Mouse (Mus musculus) natural killer cell, adult 2 months (primary cell): ENCODE measurements around the gene 4930402H24Rik.

ENCODE experiments used
- DNase-seq, 2 experiments: peaks; one replicate each; pipeline ENCODE4 v3.0.0; 2022; ENCODE audit warnings: low spot score in 2 of 2

4930402H24Rik gene

DNA sequence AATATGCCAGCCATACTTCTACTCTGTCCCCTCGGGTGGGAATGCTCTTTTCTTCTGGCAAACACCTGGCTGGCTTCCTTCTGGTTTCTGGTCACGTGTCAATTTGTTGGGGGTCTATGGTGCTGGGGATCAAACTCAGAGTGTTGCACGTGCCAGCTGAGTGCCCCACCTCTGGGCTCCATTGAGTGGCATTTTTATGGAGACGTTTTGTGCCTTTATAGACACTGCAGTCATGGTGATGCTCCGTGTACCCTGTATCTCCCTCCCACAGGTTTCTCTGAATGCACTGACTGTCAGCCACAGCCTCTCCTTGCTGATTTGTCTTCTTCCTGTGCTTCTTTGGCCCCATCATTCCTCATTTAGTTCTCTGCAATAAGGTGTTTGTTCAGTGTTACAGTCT, 174.4 kb downstream of the 4930402H24Rik start:
- no peak for DNase-seq

DNA sequence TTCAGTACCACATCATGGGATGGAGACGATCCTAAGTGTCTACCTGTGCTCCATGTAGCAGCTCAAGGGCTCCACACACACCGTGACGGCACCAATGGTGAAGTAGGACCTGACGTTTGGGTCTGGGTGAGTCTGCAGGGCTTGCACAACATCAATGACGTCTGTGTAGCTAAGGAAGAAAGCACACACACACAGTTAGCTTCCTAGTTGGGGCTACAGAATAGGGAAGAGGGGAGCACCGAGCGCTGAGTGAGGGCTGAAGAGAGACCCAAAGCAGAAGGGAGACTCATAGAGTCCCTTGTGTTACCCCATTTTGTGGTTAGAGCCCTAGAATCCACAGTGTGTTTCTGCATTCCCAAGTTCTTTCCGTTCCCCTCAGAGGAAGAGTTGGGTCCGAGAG, 175.5 kb downstream of the 4930402H24Rik start:
- no peak for DNase-seq

DNA sequence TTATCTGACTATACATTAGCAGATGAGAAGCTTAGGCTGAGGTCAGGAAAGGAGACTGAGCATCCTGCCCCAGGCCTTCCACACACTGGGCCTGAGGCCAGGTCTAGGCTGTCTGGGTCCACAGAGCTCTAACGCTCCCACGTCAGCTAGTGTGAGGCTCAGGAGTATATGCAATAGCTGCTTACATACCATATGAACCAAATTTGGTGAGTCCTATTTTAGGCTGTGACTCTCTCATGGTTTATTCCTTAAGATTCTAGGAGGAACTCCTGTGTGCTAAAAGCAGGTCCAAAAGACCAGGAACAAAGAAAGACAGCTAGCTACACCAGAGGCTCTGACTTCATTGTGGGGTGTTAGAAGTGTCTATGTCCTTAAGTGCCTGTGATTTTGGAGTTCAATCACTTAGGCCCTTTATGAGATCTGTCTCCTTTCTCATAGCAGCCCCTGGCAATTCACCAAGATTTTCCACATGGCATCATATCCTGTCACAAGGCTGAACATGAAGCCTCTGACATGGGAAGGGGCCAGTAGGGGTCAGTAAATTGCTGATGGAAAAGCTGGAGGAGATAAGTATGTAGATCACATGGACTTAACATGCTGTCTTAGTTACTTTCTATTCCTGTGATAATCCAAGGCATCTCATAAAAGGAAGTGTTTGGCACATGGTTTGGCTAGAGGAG, 177.2 kb downstream of the 4930402H24Rik start:
- DNase-seq, result no peak

DNA sequence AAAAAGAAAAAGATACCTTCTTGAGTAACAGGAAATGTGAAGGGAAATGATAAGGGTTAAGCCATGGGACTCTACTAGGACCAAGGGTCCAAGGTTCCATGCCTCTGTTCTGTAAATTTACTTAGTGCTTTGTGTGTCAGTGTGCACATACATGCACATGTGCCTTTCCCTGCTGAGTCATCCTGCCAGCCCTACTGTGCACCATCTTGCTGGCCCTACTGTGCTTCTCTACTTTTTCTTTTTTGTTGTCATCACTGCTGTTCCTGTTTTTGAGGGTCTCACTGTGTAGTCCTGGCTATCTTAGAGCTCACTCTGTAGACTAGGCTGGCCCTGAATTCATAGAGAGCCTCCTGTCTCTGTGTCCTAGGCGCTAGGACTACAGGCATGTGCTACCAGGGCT, 178.5 kb downstream of the 4930402H24Rik start:
- DNase-seq, result no peak

DNA sequence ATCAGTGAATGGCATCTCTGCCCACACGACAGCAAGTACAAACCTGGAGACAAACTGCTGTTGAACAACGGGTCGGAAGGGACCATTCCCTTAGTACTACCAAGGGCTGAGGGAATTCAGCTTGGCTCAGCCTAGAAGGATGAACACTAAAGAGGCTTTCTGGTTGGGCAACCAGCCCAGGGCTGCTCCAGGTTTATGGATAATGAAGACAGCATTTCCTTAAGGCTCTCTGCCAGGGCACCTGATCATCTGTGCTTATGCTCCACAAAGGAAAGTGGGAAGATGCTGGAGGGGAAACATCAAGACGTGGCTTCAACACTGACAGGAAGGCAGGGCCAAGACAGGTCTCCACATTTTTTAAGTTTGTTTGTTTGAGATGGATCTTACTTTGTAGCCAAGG, 181.8 kb downstream of the 4930402H24Rik start:
- DNase-seq, result no peak

DNA sequence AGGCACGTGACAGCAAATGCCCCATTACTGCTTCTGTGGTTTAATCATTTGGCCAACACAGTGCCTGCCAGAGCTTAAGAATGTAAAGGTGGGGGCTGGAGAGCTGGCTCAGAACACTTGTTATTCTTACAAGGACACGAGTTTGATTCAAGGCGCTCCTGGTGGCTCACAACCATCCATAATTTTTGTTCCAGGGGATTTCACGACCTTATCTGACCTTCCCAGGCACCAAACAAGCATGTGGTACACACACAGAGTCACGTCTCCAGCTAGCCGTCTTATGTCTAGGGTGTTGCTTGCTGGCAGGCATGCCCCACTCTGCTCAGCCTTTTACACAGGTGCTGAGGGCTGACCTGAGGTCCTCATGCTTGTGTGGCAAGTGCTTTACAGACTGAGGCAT, 188.3 kb downstream of the 4930402H24Rik start:
- no peak for DNase-seq

DNA sequence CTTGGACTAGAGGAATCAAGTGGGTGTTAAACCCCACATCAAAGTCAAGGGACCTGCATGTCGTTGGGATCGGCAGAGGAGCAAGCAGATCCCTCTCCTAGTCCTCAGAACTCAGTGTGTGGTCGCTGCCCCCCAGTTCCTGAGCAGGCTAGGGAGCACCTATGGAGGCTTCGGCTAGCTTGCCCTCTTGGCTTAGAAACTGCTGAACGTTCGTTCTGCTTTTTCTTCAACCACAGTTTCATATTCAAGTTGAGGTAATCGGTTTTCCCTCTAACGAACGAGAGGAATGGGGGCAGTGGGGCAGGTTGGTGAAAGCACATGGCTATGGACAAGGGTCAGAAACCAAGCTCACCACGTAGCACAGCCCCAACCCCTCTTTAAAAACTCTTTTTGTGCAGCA, 199.1 kb downstream of the 4930402H24Rik start:
- no peak for DNase-seq

DNA sequence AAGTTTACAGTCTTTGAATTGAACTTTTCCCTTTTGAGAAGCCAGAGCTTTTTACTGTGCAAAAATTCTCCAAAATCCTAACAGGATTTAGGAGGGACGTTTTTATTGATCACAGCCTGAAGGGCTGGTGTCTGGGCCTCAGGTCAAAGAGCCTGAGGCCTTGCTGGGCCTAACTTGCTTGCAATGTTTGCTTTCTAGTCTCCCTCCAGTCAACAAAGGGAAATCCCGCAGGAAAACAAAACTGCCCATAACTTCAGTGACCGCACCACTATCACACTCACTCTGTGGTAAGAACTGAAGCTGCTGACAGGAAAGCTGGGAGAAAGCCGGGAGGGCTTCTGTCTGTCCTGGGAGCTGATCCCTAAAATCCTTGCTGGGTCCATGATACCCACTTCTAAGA, 199.6 kb downstream of the 4930402H24Rik start:
- no peak for DNase-seq

DNA sequence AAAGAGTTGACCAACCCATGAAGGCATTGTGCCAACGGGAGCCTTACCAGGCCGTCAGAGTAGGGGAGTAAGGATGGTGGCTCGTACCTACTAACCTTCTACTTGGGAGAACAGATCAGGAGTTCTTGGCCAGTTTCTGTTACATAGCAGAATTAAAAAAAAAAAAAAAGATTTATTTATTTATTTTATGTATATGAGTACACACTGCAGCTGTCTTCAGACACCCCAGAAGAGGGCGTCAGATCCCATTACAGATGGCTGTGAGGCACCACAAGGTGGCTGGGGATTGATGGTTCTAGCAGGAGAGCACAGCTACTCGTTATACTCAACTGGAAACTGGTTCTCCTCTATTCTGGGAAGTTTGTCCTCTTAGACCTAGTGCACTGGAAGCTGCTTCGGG, 201.0 kb downstream of the 4930402H24Rik start:
- DNase-seq, result no peak

DNA sequence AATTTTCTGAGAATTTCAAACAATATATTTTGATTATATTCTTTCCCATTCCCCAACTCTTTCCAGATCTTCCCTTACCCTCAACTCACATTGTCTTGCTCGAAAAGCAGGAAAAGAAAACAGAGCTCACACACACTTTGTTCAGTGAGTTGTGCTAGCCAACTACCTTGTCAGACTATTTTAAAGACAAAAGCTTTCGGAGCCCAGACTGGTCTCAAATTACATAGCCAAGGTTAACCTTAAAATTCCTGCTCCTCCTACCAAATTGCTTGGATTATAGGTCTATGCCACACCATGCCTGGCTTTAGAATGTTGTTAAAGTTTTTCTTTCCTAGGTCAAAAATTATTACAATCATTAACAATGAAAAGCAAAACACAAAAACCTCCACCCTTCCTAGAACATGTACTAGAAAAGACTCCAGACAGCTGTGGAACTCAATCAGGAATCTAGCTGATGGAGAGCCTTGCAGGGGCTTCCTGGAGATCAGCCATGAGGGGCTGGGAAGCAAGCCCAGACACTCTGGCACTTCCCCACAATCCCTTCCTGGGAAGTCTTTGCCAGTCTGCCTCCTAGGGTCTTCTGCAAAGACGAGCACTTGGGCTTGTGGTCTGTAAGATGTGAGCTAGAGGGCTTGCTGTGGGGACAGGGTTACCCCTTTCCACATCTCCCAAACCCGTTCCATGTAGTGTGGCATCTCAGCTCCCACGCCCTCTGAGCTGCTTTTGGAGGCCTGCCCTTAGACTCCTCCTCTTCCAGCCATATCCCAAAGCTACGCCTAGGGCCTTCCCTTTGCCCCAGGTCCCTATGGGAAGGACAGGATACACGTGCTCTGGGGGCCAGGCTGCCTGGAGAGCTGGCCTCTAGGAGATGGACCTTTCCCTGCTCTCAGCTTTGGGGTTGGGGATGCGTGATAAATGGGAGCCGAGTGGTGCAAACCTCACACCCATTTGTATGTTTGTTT, 201.9 kb downstream of the 4930402H24Rik start:
- no peak for DNase-seq

DNA sequence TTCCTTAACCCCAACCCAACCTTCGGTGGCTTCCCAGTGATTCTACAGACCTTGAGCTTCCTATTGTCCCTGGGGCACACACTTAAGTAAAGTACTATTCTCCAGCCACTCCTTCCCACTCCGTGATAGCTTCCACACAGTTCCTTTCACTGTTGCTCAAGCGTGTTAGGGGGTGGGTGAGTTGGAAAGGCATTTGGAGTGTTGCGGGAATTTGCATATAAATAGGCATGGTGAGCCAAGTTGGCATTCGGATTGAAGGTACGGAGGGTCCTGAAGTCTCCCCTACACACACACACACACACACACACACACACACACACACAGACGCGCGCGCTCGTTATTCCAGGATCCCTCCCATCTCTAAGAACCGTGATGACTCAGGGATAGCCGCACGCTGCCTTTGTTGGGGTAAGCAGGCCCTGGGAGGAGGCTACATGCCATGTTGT, 208.4 kb downstream of the 4930402H24Rik start:
- DNase-seq, result no peak

DNA sequence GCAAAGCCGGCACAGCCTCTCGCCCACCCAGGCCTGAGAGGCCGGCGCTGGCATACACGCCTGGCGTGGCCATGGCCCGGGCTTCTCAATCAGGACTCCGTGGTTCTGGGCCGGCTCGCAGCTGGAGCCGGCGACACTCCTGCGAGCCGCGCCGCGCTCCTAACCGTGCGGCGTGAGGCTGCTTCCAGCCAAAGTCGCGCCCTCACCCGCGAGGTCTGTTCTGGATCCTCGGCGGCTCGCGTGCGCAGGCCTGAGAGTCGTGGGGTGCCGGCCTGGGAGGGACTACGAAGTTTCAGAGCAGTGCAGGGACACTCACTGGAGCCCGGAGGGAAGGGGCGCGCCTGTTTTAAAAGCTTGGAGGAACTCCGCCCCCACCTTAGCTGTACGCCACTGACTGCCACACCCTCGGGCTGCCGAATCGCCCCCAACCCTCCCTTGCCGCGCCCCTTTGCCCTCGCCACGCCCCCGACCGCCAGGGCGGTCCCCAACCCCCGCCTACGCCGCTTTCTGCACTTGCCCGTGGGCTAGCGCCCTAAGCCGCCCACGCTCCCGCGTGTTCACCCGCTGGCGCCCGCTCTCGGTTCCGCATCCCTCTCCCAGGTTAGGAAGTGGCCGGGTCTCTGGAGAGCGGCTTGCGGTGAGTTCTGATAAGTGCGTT, 208.9 kb downstream of the 4930402H24Rik start, which contains the start of gene Slc4a11:
Gene Slc4a11 (minus strand): TSS at position 367 of the 658 bp plus-strand sequence.
- peak in 1 of 2 experiments; percentile 57 for DNase-seq

DNA sequence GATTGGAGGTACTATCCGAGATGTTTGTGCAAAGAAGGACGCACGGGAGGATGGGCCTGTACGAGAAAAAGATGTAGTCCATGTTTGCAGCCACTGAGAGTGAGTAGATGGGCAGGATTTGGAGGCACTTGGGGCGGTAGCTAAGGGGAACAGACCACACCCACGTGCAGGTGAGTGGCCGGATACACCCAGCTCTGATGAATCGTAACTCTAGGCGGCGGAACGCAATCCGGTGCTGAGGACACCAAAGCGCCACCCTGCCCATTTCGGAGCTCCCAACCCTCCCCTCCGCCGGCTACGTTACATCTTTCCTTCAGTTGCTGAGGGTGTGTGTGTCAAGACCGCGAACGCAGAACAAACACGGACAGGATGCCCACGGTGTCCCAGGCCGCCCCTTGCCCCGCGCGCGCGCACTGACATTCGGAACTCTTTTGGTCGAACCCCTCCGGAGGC, 209.5 kb downstream of the 4930402H24Rik start:
- peak in 1 of 2 experiments; percentile 4 for DNase-seq

DNA sequence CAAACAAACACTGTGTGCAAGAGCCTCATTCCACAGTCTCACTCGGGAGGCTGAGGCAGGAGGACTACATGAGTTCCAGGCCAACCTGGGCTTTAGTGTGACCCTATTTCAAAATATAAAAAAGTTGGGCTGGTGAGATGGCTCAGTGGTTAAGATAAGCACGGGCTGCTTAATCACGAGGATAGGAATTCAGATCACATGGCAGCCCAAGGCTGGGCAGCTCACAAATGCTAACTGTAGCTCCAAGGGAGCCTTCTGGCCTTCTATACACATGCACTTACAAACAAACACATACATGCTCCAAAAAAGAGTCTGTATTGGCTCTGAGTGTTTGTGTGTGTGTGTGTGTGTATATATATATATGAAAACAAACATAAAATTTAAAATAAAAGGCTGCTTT, 212.6 kb downstream of the 4930402H24Rik start:
- no peak for DNase-seq

DNA sequence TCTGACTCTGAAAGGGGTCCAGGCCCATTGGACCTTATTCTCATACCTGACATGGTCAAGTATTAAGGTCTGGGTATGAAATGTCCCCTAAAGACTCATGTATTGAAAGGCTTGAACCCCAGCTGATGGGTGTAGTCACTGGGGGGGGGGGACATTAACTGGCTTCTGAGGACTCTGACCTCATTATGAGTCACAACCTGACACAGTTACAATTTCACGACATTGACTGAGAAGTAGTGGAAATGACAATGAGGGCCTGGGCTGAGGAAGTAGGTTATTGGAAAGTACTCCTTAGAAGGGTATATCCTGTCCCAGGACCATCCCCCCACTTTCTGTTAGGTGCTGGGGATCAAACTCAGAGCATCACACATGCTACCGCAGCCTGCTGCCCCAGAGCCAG, 217.2 kb downstream of the 4930402H24Rik start:
- no peak for DNase-seq

DNA sequence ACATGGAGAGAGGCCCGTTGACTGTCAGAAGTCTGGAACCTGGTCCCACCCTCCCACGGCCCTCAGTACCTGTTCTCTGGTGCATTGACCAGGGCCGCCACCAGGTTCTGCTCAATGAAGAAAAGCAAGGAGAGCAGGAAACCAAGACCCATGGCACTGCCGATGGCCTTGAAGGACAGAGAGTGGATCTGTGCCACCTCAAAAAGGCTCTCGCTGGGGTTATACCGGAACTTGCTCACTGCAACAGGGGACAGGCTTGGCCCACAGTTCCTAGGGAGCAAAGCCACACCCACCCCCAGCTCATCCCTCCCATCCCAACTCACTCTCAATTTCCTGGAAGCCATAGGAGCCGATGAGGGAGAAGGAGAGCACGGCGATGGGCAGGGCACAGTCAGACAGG, 220.8 kb downstream of the 4930402H24Rik start:
- DNase-seq, result no peak

DNA sequence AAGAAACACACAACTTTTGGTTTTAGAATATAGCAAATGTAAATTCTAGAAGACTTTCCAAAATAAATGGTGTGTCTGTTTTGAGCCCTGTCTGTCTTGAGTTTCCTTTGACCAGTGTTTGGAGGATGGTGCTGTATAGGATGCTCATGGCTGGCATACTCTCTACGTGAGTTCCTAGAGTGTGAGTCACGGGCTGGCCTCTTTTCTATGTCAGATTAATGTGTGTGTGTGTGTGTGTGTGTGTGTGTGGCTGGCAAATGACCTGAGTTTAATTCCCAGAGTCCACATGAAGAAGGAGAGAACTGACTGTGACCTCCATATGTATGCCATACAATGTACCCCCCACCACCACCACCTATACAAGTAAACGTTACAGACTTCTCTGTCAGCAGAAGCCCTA, 224.7 kb downstream of the 4930402H24Rik start:
- no peak for DNase-seq

DNA sequence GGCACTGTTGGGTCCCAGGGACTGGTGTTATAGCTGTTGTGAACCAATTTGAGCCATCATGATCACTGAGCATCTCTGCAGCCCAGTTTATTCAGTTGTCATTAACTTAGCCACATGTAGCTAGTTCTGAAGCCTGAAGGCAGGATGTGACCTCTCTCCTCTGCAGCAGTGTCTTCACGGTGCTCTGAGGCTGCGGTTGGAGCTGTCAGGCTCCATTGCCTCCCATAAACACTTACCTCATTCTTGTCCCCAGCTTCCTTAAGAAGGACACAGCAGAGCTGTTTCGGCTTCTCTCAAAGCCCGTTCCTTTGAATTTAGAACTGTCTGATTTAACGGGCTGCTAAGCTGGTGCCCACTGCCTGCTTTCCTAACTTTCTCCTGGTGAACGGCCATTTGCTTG, 226.3 kb downstream of the 4930402H24Rik start:
- DNase-seq, result no peak

DNA sequence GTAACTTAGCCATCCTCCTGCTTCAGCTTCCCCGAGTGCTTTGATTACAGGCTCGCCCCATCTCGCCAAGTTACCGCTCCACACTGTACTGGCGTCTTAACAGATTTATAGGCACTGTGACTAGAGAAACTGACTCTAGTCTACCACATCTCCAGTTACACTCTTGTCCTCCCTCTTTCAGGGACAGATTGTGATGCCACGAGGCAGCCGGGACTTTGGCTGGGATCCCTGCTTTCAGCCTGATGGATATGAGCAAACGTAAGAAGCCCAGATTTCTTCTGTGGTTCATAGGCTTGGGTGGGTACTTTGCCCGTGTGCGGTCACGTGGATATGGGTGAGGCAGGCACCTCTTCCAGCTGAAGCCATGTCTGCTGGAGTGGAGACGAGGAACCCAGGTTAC, 227.1 kb downstream of the 4930402H24Rik start:
- no peak for DNase-seq

DNA sequence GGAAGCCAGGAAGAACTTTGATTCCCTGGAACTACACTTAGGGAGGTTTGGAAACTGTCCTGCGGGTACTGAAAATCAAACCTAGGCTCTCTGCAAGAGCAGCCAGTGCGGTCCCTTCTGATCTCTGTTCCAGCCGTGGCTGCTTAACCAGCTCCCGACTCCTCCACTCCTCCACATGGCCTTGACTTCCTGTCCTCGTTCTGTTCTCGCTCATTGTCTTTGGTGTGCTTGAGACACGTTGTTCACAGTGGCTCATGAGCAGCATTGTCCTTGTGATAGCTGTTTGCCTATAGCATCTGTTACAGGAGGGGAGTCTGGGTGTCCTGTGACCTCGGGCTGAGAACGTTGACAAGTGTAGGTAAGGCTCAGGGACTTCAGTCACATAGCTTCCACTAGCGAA, 229.0 kb downstream of the 4930402H24Rik start:
- DNase-seq, result no peak

DNA sequence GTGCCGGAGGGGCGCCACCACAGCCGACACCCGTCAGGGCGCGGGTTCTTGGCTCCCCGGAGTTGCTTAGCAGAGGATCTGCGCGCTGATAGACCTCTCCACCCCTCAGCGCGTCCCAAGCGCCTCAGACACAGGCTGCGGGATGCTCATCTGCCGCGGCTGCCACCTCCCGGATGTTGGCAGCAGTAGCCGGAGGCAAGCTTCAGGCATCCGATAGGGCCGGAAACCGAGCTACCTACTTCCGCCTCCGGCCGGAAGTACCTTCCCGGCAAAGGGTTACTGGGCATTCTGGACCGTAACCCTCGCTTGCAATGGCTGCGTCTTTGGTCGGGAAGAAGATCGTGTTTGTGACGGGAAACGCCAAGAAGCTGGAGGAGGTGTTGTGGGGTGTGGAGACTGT, 238.6 kb downstream of the 4930402H24Rik start, which contains the start of gene Itpa:
Gene Itpa (plus strand): TSS at position 52 of the 400 bp plus-strand sequence.
- peak; percentile 75 to 84 for DNase-seq

DNA sequence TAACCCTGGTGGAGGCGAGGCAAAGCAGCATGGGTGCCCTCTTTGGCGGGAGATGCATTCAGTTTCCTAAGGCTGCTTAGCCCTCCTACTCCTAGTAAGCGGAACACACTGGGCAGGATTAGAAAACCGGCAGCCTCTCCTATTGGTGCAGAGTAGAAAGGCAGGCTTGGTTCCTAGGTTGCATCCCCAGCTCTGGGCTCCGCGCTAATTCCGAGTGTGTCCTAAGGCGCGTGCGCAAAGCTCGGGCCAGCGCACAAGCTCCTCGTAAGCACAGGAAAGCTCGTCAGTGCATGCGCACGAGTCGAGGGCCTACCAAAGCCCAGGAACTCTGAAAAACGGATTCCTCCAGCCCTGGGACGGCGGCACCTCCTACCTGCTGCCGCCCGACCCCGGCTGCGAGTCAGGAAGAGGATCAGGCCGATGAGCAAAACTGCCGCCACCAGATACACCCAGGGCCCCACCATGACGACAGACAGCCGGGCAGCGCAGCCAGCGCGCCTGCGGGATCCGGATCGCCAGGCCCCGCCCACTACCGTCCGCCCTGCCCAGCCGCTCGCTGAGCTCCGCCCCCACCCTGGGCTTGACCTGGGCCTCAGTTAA, 242.0 kb downstream of the 4930402H24Rik start, which contains the start of gene Ddrgk1:
Gene Ddrgk1 (minus strand): TSS at position 558 of the 600 bp plus-strand sequence.
- peak; percentile 87 to 88 for DNase-seq
